Mouse (Mus musculus): ENCODE results near the gene Fgfr2. TPM values are rescaled to one million over a fixed set of nuclear protein-coding genes. Genes with fewer than 3 reads are reported as not detected.

Fgfr2 gene
- polyA plus RNA-seq, 1 experiment from 2014 or later: 11.4 TPM

GRCm38 (mm10) chr7:130969076-130969475, 2154.1 kb downstream of the Fgfr2 start:
- H3K4me3 ChIP-seq (ENCODE audit: low read depth, low read length): no peak overlapping the region
- H3K4me1 ChIP-seq (ENCODE audit: control insufficient read depth, low read depth, low read length): no peaks in the 10 kb centered on the region
- 64% methylated on average over 5 of the region's 5 CpGs for WGBS (ENCODE audit: insufficient replicate concordance)
- H3K9ac ChIP-seq (ENCODE audit: low read depth, low read length): no peak overlapping the region
- ATAC-seq (ENCODE audit: low read depth): no peak
- H3K36me3 ChIP-seq (ENCODE audit: control insufficient read depth, insufficient read depth): no peaks in the 10 kb centered on the region
- no peaks in the 10 kb centered on the region for H3K27me3 ChIP-seq (ENCODE audit: control insufficient read depth, insufficient read depth, low read depth, low read length)
- H3K9me3 ChIP-seq (replicated peaks; ENCODE audit: control insufficient read depth, low read length): no peaks in the 10 kb centered on the region
- no peak overlapping the region for H3K27ac ChIP-seq (ENCODE audit: low read length)
- H3K4me2 ChIP-seq (ENCODE audit: low read depth, low read length): no peak overlapping the region

- H3K4me3 ChIP-seq (ENCODE audit: low read depth, low read length): no peak overlapping the region
- H3K9ac ChIP-seq (ENCODE audit: low read depth, low read length): no peak overlapping the region
- H3K4me2 ChIP-seq (ENCODE audit: low read depth, low read length): no peak overlapping the region
- no peaks in the 10 kb centered on the region for H3K27me3 ChIP-seq (ENCODE audit: control insufficient read depth, insufficient read depth, low read depth, low read length)
- 45% methylated on average over 7 of the region's 7 CpGs for WGBS (ENCODE audit: insufficient replicate concordance)
- H3K4me1 ChIP-seq (ENCODE audit: control insufficient read depth, low read depth, low read length): no peaks in the 10 kb centered on the region
- H3K36me3 ChIP-seq (ENCODE audit: control insufficient read depth, insufficient read depth): no peaks in the 10 kb centered on the region
- H3K9me3 ChIP-seq (replicated peaks; ENCODE audit: control insufficient read depth, low read length): no peaks in the 10 kb centered on the region
- H3K27ac ChIP-seq (ENCODE audit: low read length): no peak overlapping the region
- ATAC-seq (ENCODE audit: low read depth): no peak
These were observed 2154.6 kb downstream of the Fgfr2 start for GRCm38 (mm10) chr7:130968537-130968936.

GRCm38 (mm10) chr7:130967901-130968300, 2155.2 kb downstream of the Fgfr2 start:
- Histone ChIP-seq H3K9me3 (replicated peaks; ENCODE audit: control insufficient read depth, low read length) (no peaks in the 10 kb centered on the region), H3K36me3 (ENCODE audit: control insufficient read depth, insufficient read depth) (no peaks in the 10 kb centered on the region), H3K27ac (ENCODE audit: low read length) (no peak overlapping the region), H3K4me2 (ENCODE audit: low read depth, low read length) (no peak overlapping the region), H3K4me3 (ENCODE audit: low read depth, low read length) (no peak overlapping the region), H3K4me1 (ENCODE audit: control insufficient read depth, low read depth, low read length) (no peaks in the 10 kb centered on the region), H3K27me3 (ENCODE audit: control insufficient read depth, insufficient read depth, low read depth, low read length) (no peaks in the 10 kb centered on the region), H3K9ac (ENCODE audit: low read depth, low read length) (no peak overlapping the region)
- no peak for ATAC-seq (ENCODE audit: low read depth)
- WGBS (ENCODE audit: insufficient replicate concordance): 52% methylated on average over 6 of the region's 6 CpGs

- Histone ChIP-seq H3K9ac (ENCODE audit: low read depth, low read length) (no peak overlapping the region), H3K4me3 (ENCODE audit: low read depth, low read length) (no peak overlapping the region), H3K36me3 (ENCODE audit: control insufficient read depth, insufficient read depth) (no peaks in the 10 kb centered on the region), H3K27me3 (ENCODE audit: control insufficient read depth, insufficient read depth, low read depth, low read length) (no peaks in the 10 kb centered on the region), H3K4me1 (ENCODE audit: control insufficient read depth, low read depth, low read length) (no peaks in the 10 kb centered on the region), H3K9me3 (replicated peaks; ENCODE audit: control insufficient read depth, low read length) (no peaks in the 10 kb centered on the region), H3K4me2 (ENCODE audit: low read depth, low read length) (no peak overlapping the region), H3K27ac (ENCODE audit: low read length) (no peak overlapping the region)
- WGBS (ENCODE audit: insufficient replicate concordance): 49% methylated on average over 6 of the region's 6 CpGs
- ATAC-seq (ENCODE audit: low read depth): no peak
These were observed 2156.3 kb downstream of the Fgfr2 start for GRCm38 (mm10) chr7:130966876-130967275.

- Histone ChIP-seq H3K9me3 (replicated peaks; ENCODE audit: control insufficient read depth, low read length) (no peaks in the 10 kb centered on the region), H3K27me3 (ENCODE audit: control insufficient read depth, insufficient read depth, low read depth, low read length) (no peaks in the 10 kb centered on the region), H3K27ac (ENCODE audit: low read length) (no peak overlapping the region), H3K4me2 (ENCODE audit: low read depth, low read length) (no peak overlapping the region), H3K4me3 (ENCODE audit: low read depth, low read length) (no peak overlapping the region), H3K4me1 (ENCODE audit: control insufficient read depth, low read depth, low read length) (no peaks in the 10 kb centered on the region), H3K36me3 (ENCODE audit: control insufficient read depth, insufficient read depth) (no peaks in the 10 kb centered on the region), H3K9ac (ENCODE audit: low read depth, low read length) (no peak overlapping the region)
- no peak for ATAC-seq (ENCODE audit: low read depth)
- 68% methylated on average over 5 of the region's 5 CpGs for WGBS (ENCODE audit: insufficient replicate concordance)
These were observed 2156.7 kb downstream of the Fgfr2 start for GRCm38 (mm10) chr7:130966451-130966850.

- Histone ChIP-seq H3K4me2 (ENCODE audit: low read depth, low read length) (no peak overlapping the region), H3K36me3 (ENCODE audit: control insufficient read depth, insufficient read depth) (no peaks in the 10 kb centered on the region), H3K4me1 (ENCODE audit: control insufficient read depth, low read depth, low read length) (no peaks in the 10 kb centered on the region), H3K27ac (ENCODE audit: low read length) (no peak overlapping the region), H3K4me3 (ENCODE audit: low read depth, low read length) (no peak overlapping the region), H3K27me3 (ENCODE audit: control insufficient read depth, insufficient read depth, low read depth, low read length) (no peaks in the 10 kb centered on the region), H3K9me3 (replicated peaks; ENCODE audit: control insufficient read depth, low read length) (no peaks in the 10 kb centered on the region), H3K9ac (ENCODE audit: low read depth, low read length) (no peak overlapping the region)
- no peak for ATAC-seq (ENCODE audit: low read depth)
- WGBS (ENCODE audit: insufficient replicate concordance): 64% methylated on average over 4 of the region's 4 CpGs
These were observed 2157.2 kb downstream of the Fgfr2 start for GRCm38 (mm10) chr7:130965909-130966365.

- no peaks in the 10 kb centered on the region for H3K36me3 ChIP-seq (ENCODE audit: control insufficient read depth, insufficient read depth)
- H3K27ac ChIP-seq (ENCODE audit: low read length): no peak overlapping the region
- no peaks in the 10 kb centered on the region for H3K9me3 ChIP-seq (replicated peaks; ENCODE audit: control insufficient read depth, low read length)
- ATAC-seq (ENCODE audit: low read depth): no peak
- H3K9ac ChIP-seq (ENCODE audit: low read depth, low read length): no peak overlapping the region
- WGBS (ENCODE audit: insufficient replicate concordance): 67% methylated on average over 4 of the region's 4 CpGs
- no peaks in the 10 kb centered on the region for H3K27me3 ChIP-seq (ENCODE audit: control insufficient read depth, insufficient read depth, low read depth, low read length)
- no peak overlapping the region for H3K4me3 ChIP-seq (ENCODE audit: low read depth, low read length)
- no peak overlapping the region for H3K4me2 ChIP-seq (ENCODE audit: low read depth, low read length)
- no peaks in the 10 kb centered on the region for H3K4me1 ChIP-seq (ENCODE audit: control insufficient read depth, low read depth, low read length)
These were observed 2157.8 kb downstream of the Fgfr2 start for GRCm38 (mm10) chr7:130965396-130965795.

GRCm38 (mm10) chr7:130964686-130965085, 2158.5 kb downstream of the Fgfr2 start:
- Histone ChIP-seq H3K27ac (ENCODE audit: low read length) (no peak overlapping the region), H3K9me3 (replicated peaks; ENCODE audit: control insufficient read depth, low read length) (no peaks in the 10 kb centered on the region), H3K9ac (ENCODE audit: low read depth, low read length) (no peak overlapping the region), H3K4me3 (ENCODE audit: low read depth, low read length) (no peak overlapping the region), H3K27me3 (ENCODE audit: control insufficient read depth, insufficient read depth, low read depth, low read length) (no peaks in the 10 kb centered on the region), H3K4me2 (ENCODE audit: low read depth, low read length) (no peak overlapping the region), H3K36me3 (ENCODE audit: control insufficient read depth, insufficient read depth) (no peaks in the 10 kb centered on the region), H3K4me1 (ENCODE audit: control insufficient read depth, low read depth, low read length) (no peaks in the 10 kb centered on the region)
- peak; percentile 21; the same call in 1 of the 2 replicates for ATAC-seq (ENCODE audit: low read depth)
- WGBS (ENCODE audit: insufficient replicate concordance): 38% methylated on average over 5 of the region's 5 CpGs

- WGBS (ENCODE audit: insufficient replicate concordance): 78% methylated on average over 6 of the region's 6 CpGs
- no peak for ATAC-seq (ENCODE audit: low read depth)
- Histone ChIP-seq H3K4me2 (ENCODE audit: low read depth, low read length) (no peak overlapping the region), H3K27me3 (ENCODE audit: control insufficient read depth, insufficient read depth, low read depth, low read length) (no peaks in the 10 kb centered on the region), H3K36me3 (ENCODE audit: control insufficient read depth, insufficient read depth) (no peaks in the 10 kb centered on the region), H3K4me1 (ENCODE audit: control insufficient read depth, low read depth, low read length) (no peaks in the 10 kb centered on the region), H3K27ac (ENCODE audit: low read length) (no peak overlapping the region), H3K9me3 (replicated peaks; ENCODE audit: control insufficient read depth, low read length) (no peaks in the 10 kb centered on the region), H3K9ac (ENCODE audit: low read depth, low read length) (no peak overlapping the region), H3K4me3 (ENCODE audit: low read depth, low read length) (no peak overlapping the region)
These were observed 2161.7 kb downstream of the Fgfr2 start for GRCm38 (mm10) chr7:130961429-130961828.
